Mouse (Mus musculus): ENCODE data around the gene Faf1. TPM values are rescaled to one million over a fixed set of nuclear protein-coding genes. Genes with fewer than 3 reads are reported as not detected.

Gene Faf1
- polyA plus RNA-seq, 1 experiment from 2014 or later: 20.8 TPM

- Histone ChIP-seq H3K36me3 (ENCODE audit: control insufficient read depth, insufficient read depth, low read length) (no peaks in the 10 kb centered on the region), H3K4me1 (replicated peaks; ENCODE audit: control insufficient read depth, insufficient read depth) (no peaks in the 10 kb centered on the region), H3K4me2 (replicated peaks; ENCODE audit: low read depth) (no peak overlapping the region), H3K4me3 (ENCODE audit: low read depth, low read length) (no peak overlapping the region), H3K27ac (replicated peaks) (no peak overlapping the region), H3K9ac (ENCODE audit: low read length) (no peak overlapping the region), H3K9me3 (ENCODE audit: control insufficient read depth, low read length) (no peaks in the 10 kb centered on the region), H3K27me3 (ENCODE audit: control insufficient read depth, insufficient read depth, low read length) (no peaks in the 10 kb centered on the region)
- 89% methylated on average over 3 of the region's 3 CpGs for WGBS
- DNase-seq (ENCODE audit: low spot score) (no peak), ATAC-seq (ENCODE audit: low FRiP score, low TSS enrichment) (no peak)
- no peak for TF ChIP-seq EP300 (optimal IDR thresholded peaks at IDR 0.05)
- no peak for TF ChIP-seq CTCF (IDR thresholded peaks at IDR 0.05; ENCODE audit: low read depth)
Measured at GRCm38 (mm10) chr4:109904487-109904886, 228.1 kb downstream of the Faf1 start.

GRCm38 (mm10) chr4:109929058-109929457, 252.7 kb downstream of the Faf1 start:
- TF ChIP-seq CTCF (IDR thresholded peaks at IDR 0.05; ENCODE audit: low read depth) (no peak), EP300 (optimal IDR thresholded peaks at IDR 0.05) (no peak)
- Histone ChIP-seq H3K27ac (replicated peaks) (no peak overlapping the region), H3K9ac (ENCODE audit: low read length) (no peak overlapping the region), H3K36me3 (ENCODE audit: control insufficient read depth, insufficient read depth, low read length) (no peaks in the 10 kb centered on the region), H3K4me2 (replicated peaks; ENCODE audit: low read depth) (no peak overlapping the region), H3K4me3 (ENCODE audit: low read depth, low read length) (no peak overlapping the region), H3K9me3 (ENCODE audit: control insufficient read depth, low read length) (no peaks in the 10 kb centered on the region), H3K4me1 (replicated peaks; ENCODE audit: control insufficient read depth, insufficient read depth) (no peaks in the 10 kb centered on the region), H3K27me3 (ENCODE audit: control insufficient read depth, insufficient read depth, low read length) (no peaks in the 10 kb centered on the region)
- ATAC-seq (ENCODE audit: low FRiP score, low TSS enrichment): no peak
- no peak for DNase-seq (ENCODE audit: low spot score)
- 79% methylated on average over 1 of the region's 1 CpGs for WGBS

- H3K36me3 ChIP-seq (ENCODE audit: control insufficient read depth, insufficient read depth, low read length): no peaks in the 10 kb centered on the region
- no peaks in the 10 kb centered on the region for H3K27me3 ChIP-seq (ENCODE audit: control insufficient read depth, insufficient read depth, low read length)
- TF ChIP-seq CTCF (IDR thresholded peaks at IDR 0.05; ENCODE audit: low read depth) (peak; percentile 53), EP300 (optimal IDR thresholded peaks at IDR 0.05) (no peak)
- H3K9ac ChIP-seq (ENCODE audit: low read length): no peak overlapping the region
- no peak overlapping the region for H3K4me2 ChIP-seq (replicated peaks; ENCODE audit: low read depth)
- no peak overlapping the region for H3K27ac ChIP-seq (replicated peaks)
- no peaks in the 10 kb centered on the region for H3K9me3 ChIP-seq (ENCODE audit: control insufficient read depth, low read length)
- 100% methylated on average over 1 of the region's 1 CpGs for WGBS
- no peak overlapping the region for H3K4me3 ChIP-seq (ENCODE audit: low read depth, low read length)
- no peak for DNase-seq (ENCODE audit: low spot score)
- no peak for ATAC-seq (ENCODE audit: low FRiP score, low TSS enrichment)
- no peaks in the 10 kb centered on the region for H3K4me1 ChIP-seq (replicated peaks; ENCODE audit: control insufficient read depth, insufficient read depth)
Measured at GRCm38 (mm10) chr4:109930445-109930844, 254.1 kb downstream of the Faf1 start.

GRCm38 (mm10) chr4:109930935-109931334, 254.5 kb downstream of the Faf1 start:
- ATAC-seq (ENCODE audit: low FRiP score, low TSS enrichment): no peak

GRCm38 (mm10) chr4:109936557-109936956, 260.2 kb downstream of the Faf1 start:
- DNase-seq (ENCODE audit: low spot score) (no peak), ATAC-seq (ENCODE audit: low FRiP score, low TSS enrichment) (no peak)
- H3K4me2 ChIP-seq (replicated peaks; ENCODE audit: low read depth): no peak overlapping the region
- H3K36me3 ChIP-seq (ENCODE audit: control insufficient read depth, insufficient read depth, low read length): no peaks in the 10 kb centered on the region
- TF ChIP-seq CTCF (IDR thresholded peaks at IDR 0.05; ENCODE audit: low read depth) (no peak), EP300 (optimal IDR thresholded peaks at IDR 0.05) (no peak)
- H3K4me3 ChIP-seq (ENCODE audit: low read depth, low read length): no peak overlapping the region
- H3K9me3 ChIP-seq (ENCODE audit: control insufficient read depth, low read length): no peaks in the 10 kb centered on the region
- no peak overlapping the region for H3K9ac ChIP-seq (ENCODE audit: low read length)
- H3K27ac ChIP-seq (replicated peaks): no peak overlapping the region
- H3K27me3 ChIP-seq (ENCODE audit: control insufficient read depth, insufficient read depth, low read length): no peaks in the 10 kb centered on the region
- H3K4me1 ChIP-seq (replicated peaks; ENCODE audit: control insufficient read depth, insufficient read depth): no peaks in the 10 kb centered on the region
- WGBS: 92% methylated on average over 3 of the region's 3 CpGs

More at GRCm38 (mm10) chr4:109930935-109931334, 254.5 kb downstream of the Faf1 start:
- H3K36me3 ChIP-seq (ENCODE audit: control insufficient read depth, insufficient read depth, low read length): no peaks in the 10 kb centered on the region
- H3K4me2 ChIP-seq (replicated peaks; ENCODE audit: low read depth): no peak overlapping the region
- no peak overlapping the region for H3K27ac ChIP-seq (replicated peaks)
- no peak overlapping the region for H3K9ac ChIP-seq (ENCODE audit: low read length)
- H3K9me3 ChIP-seq (ENCODE audit: control insufficient read depth, low read length): no peaks in the 10 kb centered on the region
- H3K4me3 ChIP-seq (ENCODE audit: low read depth, low read length): no peak overlapping the region
- no peaks in the 10 kb centered on the region for H3K4me1 ChIP-seq (replicated peaks; ENCODE audit: control insufficient read depth, insufficient read depth)
- no peak for TF ChIP-seq CTCF (IDR thresholded peaks at IDR 0.05; ENCODE audit: low read depth)
- no peak for TF ChIP-seq EP300 (optimal IDR thresholded peaks at IDR 0.05)
- WGBS: 87% methylated on average over 1 of the region's 1 CpGs
- no peak for DNase-seq (ENCODE audit: low spot score)
- H3K27me3 ChIP-seq (ENCODE audit: control insufficient read depth, insufficient read depth, low read length): no peaks in the 10 kb centered on the region

- H3K9ac ChIP-seq (ENCODE audit: low read length): no peak overlapping the region
- no peak for DNase-seq (ENCODE audit: low spot score)
- no peaks in the 10 kb centered on the region for H3K27me3 ChIP-seq (ENCODE audit: control insufficient read depth, insufficient read depth, low read length)
- no peak for ATAC-seq (ENCODE audit: low FRiP score, low TSS enrichment)
- H3K9me3 ChIP-seq (ENCODE audit: control insufficient read depth, low read length): no peaks in the 10 kb centered on the region
- H3K4me3 ChIP-seq (ENCODE audit: low read depth, low read length): no peak overlapping the region
- H3K4me2 ChIP-seq (replicated peaks; ENCODE audit: low read depth): no peak overlapping the region
- TF ChIP-seq CTCF (IDR thresholded peaks at IDR 0.05; ENCODE audit: low read depth) (no peak), EP300 (optimal IDR thresholded peaks at IDR 0.05) (no peak)
- H3K4me1 ChIP-seq (replicated peaks; ENCODE audit: control insufficient read depth, insufficient read depth): no peaks in the 10 kb centered on the region
- H3K36me3 ChIP-seq (ENCODE audit: control insufficient read depth, insufficient read depth, low read length): no peaks in the 10 kb centered on the region
- H3K27ac ChIP-seq (replicated peaks): no peak overlapping the region
Measured at GRCm38 (mm10) chr4:109939291-109939690, 262.9 kb downstream of the Faf1 start.
